ENCODE assay signal across 21 mouse cellular contexts in the genomic region with DNA sequence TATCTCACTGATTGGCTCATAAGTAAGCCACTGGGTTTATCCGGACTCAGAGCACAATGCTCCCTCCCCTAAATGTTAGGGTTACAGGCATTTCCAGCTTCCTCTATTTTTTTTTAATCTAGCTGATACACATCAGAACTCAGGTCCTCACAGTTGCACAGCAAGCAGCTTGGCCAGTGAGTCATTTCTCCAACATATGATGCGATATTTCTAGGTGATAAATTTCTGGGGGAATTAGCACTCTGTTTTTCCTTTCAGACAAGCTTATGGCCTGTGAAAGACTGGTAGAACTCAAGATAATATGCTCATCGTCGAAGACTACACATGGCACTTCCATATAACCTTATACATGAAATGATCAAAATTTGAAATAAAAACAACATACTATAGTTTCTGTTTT.
A peak's percentile ranks its signal among the peaks of the same experiment; 100 is the strongest.
DNase-seq lines count a peak whose midpoint lies in the region; ATAC-seq lines count a peak whose summit lies in the region.
"Had no signal": no experiment of that assay in that cellular context is flagged by ENCODE, and none has a peak within 500 bp of the region (broad histone marks: within the 10 kb centered on the region; RNA-seq: fewer than 3 reads in every experiment).

No protein-coding gene starts in this region.

- no peak for DNase-seq in frontal cortex, postnatal 14 days (ENCODE audit: low spot score in 2 of 2)
- peak; percentile 7 for DNase-seq in layer of hippocampus, adult 9-11 months
- no peak for DNase-seq in layer of hippocampus, postnatal 36 days
- DNase-seq in right cerebral cortex, adult 18-20 months = peak; percentile 20
- DNase-seq in right cerebral cortex, postnatal 36 days (ENCODE audit: low spot score in 2 of 2) = no peak
- peak; percentile 51 for DNase-seq in brain, adult 2 months (ENCODE audit: low read depth, low spot score)
- no peak for DNase-seq in adrenal gland, postnatal 4 days (ENCODE audit: low spot score in 2 of 2)
- DNase-seq: adrenal gland, adult 2 months; adrenal gland, postnatal 10 days; adrenal gland, postnatal 25 days; B cell, adult 2 months; cerebellum, adult 11 months; cerebellum, adult 18-20 months; cerebellum, adult 8-10 months; cerebellum, adult 9-11 months; cerebellum, postnatal 14 days; cerebellum, postnatal 36 days; embryo, embryonic 11 days had no signal

- ATAC-seq in frontal cortex, adult (ENCODE audit: low TSS enrichment) = peak; percentile 59
- ATAC-seq: CD4-positive, CD25-positive, alpha-beta regulatory T cell, adult 4 months; Patski had no signal

Comparison
In these comparisons a context has a peak if more than half of its experiments do, and no peak if none do; other contexts are left out.
1. DNase-seq: peak in layer of hippocampus, adult 9-11 months (single experiment), right cerebral cortex, adult 18-20 months (single experiment) and brain, adult 2 months (single experiment); none in frontal cortex, postnatal 14 days (0 of 2), layer of hippocampus, postnatal 36 days (0 of 2), right cerebral cortex, postnatal 36 days (0 of 2) and adrenal gland, postnatal 4 days (0 of 2).